Mouse (Mus musculus) spleen, embryonic (tissue): ENCODE measurements around the gene Zfp212.

Experiments
- CTCF ChIA-PET: fragments of 350-600 bp; sonication (Branson Sonifier 250); formaldehyde crosslinking; loops from one replicate; lab custom pipeline; 2022; lab: Charles Lee

Zfp212 gene

GRCm38 (mm10) chr6:47920447-47921340, at the start of gene Zfp212:
Gene Zfp212, plus strand, starts transcription at chr6:47920476.
- CTCF ChIA-PET, result no interaction called here

DNA sequence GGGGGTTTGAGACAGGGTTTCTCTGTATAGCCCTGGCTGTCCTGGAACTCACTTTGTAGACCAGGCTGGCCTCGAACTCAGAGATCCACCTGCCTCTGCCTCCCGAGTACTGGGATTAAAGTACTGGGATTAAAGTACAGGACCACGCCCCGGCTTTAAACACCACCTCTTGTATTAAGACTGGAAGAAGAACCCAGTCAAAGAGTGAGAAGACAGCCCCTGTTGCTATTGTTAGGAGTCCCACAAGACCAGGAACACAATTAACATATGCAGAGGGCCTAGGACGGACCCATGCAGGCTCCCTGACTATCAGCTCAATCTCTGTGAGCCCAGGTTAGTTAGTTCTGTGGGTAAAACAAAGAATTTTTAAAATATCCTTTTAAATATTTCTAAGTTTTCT, 48.0 kb upstream of the Zfp212 start:
- CTCF ChIA-PET, result no interaction called here

DNA sequence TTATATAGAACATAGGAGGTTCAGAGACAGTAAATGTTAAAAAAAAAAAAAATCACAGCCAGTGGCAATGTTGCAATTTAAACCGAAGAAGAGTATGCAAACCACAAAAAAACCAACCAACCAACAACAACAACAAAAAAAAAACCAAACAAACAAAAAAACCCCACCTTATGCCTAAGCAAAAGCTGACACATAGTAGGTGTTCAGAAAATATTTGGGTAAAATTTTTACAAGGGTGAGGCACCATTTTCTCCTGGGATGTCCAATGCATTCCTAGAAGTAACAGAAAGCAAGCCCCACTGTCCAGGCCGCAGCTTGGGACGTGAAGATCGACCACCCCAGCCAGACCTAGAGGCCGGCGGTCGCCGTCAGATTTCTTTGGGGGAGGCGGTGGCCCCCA, 43.2 kb upstream of the Zfp212 start, which contains the start of gene Zfp282:
TSS of gene Zfp282 (plus strand) at position 147 of the 400 bp plus-strand sequence.
- CTCF ChIA-PET, result interaction anchor here (0.6 kb wide), 2 partner anchors 48 to 291 kb away, joined by 3 to 4 read pairs; no protein-coding TSS in a partner anchor

DNA sequence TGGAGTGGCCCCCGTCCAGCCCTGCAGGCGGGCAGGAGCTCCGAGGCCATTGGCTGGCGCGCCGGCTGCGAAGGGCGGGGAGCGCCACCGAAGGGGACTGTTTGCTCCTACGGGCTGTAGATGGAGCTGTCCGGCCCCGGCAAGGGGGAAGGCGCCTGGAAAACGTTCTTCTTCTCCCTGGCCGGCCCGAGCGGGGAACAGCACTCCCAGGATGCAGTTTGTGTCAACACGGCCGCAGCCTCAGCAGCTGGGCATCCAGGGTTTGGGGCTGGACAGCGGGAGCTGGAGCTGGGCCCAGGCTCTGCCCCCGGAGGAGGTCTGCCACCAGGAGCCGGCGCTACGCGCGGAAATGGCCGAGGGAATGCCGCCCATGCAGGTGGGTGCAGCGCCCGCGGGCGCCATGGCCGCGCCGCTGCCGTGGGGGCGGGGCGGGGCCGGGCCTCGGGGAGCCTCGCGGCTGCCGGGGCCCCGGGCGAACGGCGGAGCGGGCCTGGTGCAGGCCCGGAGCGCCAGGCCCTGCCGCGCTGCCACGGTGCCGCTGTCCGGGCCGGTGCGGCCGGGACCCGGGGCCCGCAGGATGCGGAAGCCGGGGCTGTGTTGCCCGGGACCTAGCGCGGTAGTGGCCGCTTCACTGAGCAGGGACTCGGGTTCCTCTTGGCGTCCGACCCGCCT, 42.7 kb upstream of the Zfp212 start:
- CTCF ChIA-PET, result interaction anchor here (0.7 kb wide), 1 partner anchor 15 kb away, joined by 4 read pairs; no protein-coding TSS in a partner anchor

- CTCF ChIA-PET, result interaction anchor here (0.6 to 0.7 kb wide), 2 partner anchors 9 to 16 kb away, joined by 4 read pairs; no protein-coding TSS in a partner anchor
Observed at GRCm38 (mm10) chr6:47878133-47878514, 42.2 kb upstream of the Zfp212 start.

DNA sequence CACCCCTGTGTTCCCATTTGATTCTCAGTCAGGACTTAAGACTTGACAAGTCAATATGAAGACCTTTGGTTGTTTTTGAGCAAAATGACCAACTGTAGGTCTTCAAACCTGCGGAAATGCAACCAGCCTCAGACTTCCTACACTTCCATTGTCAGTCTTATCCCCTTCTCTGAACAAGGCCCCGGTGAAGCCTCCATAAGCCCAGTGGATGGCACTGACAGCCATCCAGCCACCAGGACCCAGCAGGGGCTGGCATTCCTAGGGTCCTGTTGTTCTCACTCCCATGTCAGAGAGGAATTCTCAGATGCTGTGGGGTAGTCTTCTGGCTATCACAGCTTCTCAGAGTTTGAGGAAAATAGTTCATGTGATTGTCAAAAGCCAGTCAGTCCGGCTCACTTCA, 41.7 kb upstream of the Zfp212 start:
- CTCF ChIA-PET, result interaction anchor here (0.6 kb wide), 1 partner anchor 9 kb away, joined by 4 read pairs; no protein-coding TSS in a partner anchor

GRCm38 (mm10) chr6:47879049-47879716, 41.1 kb upstream of the Zfp212 start:
- CTCF ChIA-PET, result no interaction called here

DNA sequence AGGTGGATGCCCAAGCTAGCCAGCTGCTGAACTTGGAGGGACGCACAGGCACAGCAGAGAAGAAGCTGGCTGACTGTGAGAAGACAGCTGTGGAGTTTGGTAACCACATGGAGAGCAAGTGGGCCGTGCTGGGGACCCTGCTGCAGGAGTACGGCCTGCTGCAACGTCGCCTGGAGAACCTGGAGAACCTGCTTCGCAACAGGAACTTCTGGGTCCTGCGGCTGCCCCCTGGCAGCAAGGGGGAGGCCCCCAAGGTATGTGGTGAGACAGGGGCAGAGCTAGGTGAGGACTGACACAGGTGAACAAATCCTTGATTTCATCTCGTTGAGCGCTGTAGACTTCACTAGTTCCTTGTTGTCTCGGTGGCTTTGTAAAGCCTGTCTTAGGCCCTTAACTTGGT, 40.1 kb upstream of the Zfp212 start:
- CTCF ChIA-PET, result no interaction called here

DNA sequence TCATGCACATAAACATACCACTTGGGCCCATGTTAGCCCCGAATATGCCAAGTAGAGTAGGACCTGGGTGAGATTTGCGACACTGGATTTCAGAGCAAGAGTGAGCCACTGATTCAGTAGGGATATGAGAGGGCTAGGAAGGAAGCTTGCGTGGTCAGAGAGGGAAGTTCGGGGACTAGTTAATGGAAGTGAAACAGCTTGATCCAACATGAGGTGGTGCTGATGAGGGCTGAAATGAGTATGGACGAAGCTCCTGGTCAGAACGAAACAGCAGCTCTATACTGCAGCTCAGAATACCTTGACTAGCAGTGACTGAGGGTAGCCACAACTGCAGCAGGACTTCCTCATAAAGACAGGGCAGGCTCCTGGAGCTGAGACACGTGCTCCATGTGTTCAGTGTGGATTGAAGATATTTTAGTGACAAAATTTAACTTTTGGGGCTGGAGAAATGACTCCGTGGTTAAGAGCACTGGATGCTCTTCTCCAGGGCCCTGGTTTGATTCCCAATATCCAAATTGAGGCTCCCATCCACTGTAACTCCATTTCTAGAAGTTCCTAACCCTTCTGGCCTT, 31.4 kb upstream of the Zfp212 start:
- CTCF ChIA-PET, result no interaction called here

- CTCF ChIA-PET, result no interaction called here
Observed at GRCm38 (mm10) chr6:47899416-47899815, 20.9 kb upstream of the Zfp212 start.

- CTCF ChIA-PET, result no interaction called here
Observed at GRCm38 (mm10) chr6:47903587-47903986, 16.7 kb upstream of the Zfp212 start.

DNA sequence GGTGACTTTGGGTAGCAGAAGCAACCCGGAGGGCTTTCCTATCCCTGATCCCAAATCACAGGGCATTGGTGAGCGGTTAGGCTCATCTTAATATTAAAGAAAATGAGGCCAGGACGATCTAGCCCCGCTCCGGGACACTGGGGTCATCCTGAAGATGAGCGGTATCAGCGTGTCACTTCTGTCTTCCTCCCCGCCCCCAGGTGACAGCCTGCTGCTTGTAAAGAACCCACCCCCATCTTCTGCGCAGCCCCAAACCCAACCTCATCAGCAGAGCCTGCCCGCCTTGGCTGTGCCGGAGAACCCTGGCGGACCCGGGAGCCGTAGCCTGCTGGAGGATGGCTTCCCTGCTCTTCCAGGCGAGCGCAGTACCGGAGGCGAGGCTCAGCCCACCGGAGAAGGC, 15.9 kb upstream of the Zfp212 start:
- CTCF ChIA-PET, result no interaction called here

DNA sequence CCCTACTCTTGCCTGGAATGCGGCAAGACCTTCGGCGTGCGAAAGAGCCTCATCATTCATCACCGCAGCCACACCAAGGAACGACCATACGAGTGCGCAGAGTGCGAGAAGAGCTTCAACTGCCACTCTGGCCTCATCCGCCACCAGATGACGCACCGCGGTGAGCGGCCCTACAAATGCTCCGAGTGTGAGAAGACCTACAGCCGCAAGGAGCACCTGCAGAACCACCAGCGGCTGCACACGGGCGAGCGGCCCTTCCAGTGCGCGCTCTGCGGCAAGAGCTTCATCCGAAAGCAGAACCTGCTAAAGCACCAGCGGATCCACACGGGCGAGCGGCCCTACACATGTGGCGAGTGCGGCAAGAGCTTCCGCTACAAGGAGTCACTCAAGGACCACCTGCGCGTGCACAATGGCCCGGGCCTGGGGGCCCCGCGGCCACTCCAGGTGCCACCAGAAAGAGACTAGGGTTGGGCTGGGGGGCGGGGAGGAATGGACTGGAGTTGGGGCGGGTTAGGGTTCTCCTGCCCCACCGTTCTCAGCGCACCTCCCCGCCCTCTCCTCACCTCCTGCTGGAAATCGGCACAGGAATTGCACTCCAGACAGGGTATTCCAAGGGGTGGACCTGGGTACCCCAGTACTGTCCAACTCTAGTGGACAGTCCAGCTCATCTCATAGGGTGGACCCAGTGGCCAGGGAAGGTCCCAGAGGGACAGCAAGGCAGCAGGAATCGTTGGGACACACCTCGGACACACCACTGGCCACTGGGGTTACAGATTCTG, 15.2 kb upstream of the Zfp212 start:
- CTCF ChIA-PET, result no interaction called here

DNA sequence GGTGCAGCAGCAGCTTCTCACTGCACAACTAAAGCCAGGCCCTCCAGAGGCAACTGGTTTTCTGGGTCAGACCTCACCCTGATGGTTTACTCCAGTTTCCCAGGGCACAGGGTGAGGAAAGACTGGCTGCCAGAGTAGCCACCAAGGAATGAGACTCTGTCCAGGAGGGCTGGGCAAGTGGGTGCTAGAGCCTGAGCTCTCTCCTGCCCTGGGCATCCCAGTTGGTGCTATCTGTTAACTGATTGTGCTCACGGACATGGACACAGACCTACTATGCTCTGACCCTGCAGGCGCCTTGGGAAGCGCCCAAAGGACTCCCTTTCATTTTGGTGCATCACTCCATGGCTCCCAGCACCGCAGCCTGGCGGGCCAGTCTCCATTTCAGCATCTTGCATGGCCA, 13.9 kb upstream of the Zfp212 start:
- CTCF ChIA-PET, result no interaction called here

DNA sequence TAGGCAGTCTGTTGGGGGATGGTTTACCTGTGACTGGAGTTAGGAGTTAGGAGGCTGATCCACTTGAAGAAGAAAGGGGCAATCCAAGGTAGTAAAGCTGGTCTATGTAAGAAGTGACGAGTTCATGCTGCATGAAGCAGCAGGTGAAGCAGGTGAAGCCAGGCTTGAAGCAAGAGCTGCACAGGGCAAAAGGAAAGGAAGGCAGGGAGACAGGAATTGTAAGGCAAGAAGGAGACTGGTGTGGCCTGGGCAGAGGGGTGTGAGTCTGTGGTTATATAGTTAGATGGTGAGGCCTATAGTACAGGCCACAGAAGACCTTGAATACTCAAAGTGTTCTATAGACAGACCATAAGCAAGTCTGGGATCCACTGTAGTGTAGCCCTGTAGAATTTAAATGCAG, 11.3 kb upstream of the Zfp212 start:
- CTCF ChIA-PET, result no interaction called here

GRCm38 (mm10) chr6:47911650-47912049, 8.6 kb upstream of the Zfp212 start:
- CTCF ChIA-PET, result no interaction called here

DNA sequence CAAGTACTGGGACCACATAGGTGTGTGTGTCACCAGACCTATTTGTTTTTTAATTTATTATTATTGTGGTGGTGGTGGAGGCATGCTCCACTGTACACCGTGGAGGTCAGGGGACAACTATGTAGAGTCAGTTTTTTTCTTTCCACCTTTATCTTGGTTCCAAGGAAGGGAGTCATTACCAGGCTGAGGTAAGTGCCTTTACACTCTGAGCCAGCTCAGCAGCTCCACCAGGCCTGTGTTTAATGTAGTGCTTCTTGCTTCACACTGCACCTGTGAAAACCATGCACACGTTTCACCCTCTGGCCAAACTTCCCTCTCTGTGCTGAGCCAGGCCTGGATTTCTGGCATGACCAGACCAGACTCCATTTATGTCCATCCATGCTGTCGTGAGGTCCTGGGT, 7.3 kb upstream of the Zfp212 start:
- CTCF ChIA-PET, result no interaction called here

DNA sequence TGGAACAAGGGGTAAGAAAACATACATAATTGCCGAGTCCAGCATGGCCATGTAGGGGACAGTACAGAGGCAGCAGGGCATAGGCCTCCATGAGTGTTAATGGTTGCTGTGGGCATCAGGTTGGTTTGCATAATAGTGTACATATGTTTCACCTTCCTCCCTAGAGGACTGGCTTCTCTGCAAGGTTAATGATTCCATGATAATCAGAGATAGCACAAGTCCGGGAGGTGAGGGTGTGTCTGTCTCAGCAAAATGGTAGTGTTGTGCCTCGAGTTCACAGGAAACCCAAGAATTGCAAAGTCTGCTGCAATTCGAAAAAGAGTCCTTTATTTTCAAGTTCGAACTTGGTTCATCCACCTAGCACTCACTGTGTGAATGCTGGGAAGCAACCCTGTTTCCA, 3.2 kb upstream of the Zfp212 start:
- CTCF ChIA-PET, result no interaction called here

- CTCF ChIA-PET, result no interaction called here
Observed at GRCm38 (mm10) chr6:47918768-47919274, 1.5 kb upstream of the Zfp212 start.

DNA sequence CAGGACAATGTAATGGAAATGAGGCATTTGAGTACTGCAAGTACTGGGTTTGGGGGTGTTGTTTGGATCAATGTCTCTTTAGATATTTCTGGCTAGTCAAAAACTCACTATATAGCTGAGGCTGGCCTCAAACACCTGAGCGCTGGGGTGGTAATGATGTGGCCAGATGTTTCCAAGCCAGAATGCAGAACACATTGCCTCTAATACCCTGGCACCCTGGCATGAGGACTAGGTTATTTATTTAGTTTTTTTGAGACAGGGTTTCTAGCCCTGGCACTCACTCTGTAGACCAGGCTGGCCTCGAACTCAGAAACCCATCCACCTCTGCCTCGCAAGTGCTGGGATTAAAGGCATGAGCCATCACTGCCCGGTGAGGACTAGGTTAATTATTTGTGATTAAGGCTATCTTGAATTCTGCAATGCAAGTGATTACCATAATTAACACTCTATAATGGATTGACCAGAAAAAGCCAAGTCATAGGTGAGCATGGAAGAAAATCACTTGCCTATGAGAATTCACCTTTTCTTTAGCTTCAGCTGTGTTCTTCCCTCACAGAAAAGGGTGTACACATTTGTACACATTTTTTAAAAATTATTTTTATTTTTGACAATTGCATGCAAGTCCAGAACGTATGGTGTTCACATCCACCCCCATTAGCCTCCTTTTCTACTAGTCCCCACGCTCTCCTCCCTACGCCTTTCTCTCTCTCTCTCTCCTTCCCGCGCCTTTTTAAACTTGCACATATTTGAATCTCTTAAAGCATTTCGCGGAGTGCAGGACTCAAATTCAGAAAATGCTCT, 430 bp upstream of the Zfp212 start:
- CTCF ChIA-PET, result no interaction called here
